Comparison of ENCODE assay signal across 8 mouse cellular contexts in genomic region chr7:144425953-144426352, GRCm38 (mm10). TPM values are rescaled to one million over a fixed set of nuclear protein-coding genes. Genes with fewer than 3 reads are reported as not detected.
A peak's percentile ranks its signal among the peaks of the same experiment; 100 is the strongest.
DNase-seq lines count a peak whose midpoint lies in the region; ATAC-seq lines count a peak whose summit lies in the region.
"Had no signal": no experiment of that assay in that cellular context is flagged by ENCODE, and none has a peak within 500 bp of the region (broad histone marks: within the 10 kb centered on the region; RNA-seq: fewer than 3 reads in every experiment).

No protein-coding gene starts in this region.

- no peak overlapping the region for H3K4me2 ChIP-seq in midbrain, embryonic 13.5 days (replicated peaks)

- no peak overlapping the region for H3K9ac ChIP-seq in midbrain, embryonic 13.5 days (replicated peaks)

- H3K4me1 ChIP-seq in midbrain, embryonic 10.5 days, result peaks cover 18% of the 10 kb centered on the region
- H3K4me1 ChIP-seq in midbrain, embryonic 13.5 days (replicated peaks), result peaks cover 5% of the 10 kb centered on the region
- H3K4me1 ChIP-seq in limb, embryonic 10.5 days, result peaks cover under 1% of the 10 kb centered on the region

- H3K9me3 ChIP-seq in midbrain, embryonic 10.5 days (replicated peaks), result no peaks in the 10 kb centered on the region
- no peaks in the 10 kb centered on the region for H3K9me3 ChIP-seq in midbrain, embryonic 13.5 days
- no peaks in the 10 kb centered on the region for H3K9me3 ChIP-seq in limb, embryonic 10.5 days (replicated peaks)

- WGBS in midbrain, embryonic 10.5 days, result 13% methylated on average over 8 of the region's 8 CpGs
- 6% methylated on average over 8 of the region's 8 CpGs for WGBS in midbrain, embryonic 13.5 days
- WGBS in limb, embryonic 10.5 days, result 13% methylated on average over 8 of the region's 8 CpGs

- no peaks in the 10 kb centered on the region for H3K36me3 ChIP-seq in midbrain, embryonic 10.5 days
- H3K36me3 ChIP-seq in midbrain, embryonic 13.5 days, result 0 out of 2 replicates have a peak, but pooled peaks cover 5% of the 10 kb centered on the region
- H3K36me3 ChIP-seq in limb, embryonic 10.5 days, result no peaks in the 10 kb centered on the region

- no peak overlapping the region for H3K4me3 ChIP-seq in midbrain, embryonic 10.5 days
- H3K4me3 ChIP-seq in midbrain, embryonic 13.5 days (replicated peaks), result no peak overlapping the region
- H3K4me3 ChIP-seq in limb, embryonic 10.5 days, result no peak overlapping the region
- H3K4me3 ChIP-seq: megakaryocyte, embryonic 14.5 days had no signal

- peak; percentile 58 for DNase-seq in midbrain, embryonic 10.5 days (ENCODE audit: low spot score)
- peak; percentile 36 for DNase-seq in R1 (ENCODE audit: low read depth, low spot score)
- DNase-seq in cerebellum, adult 9-11 months, result peak; percentile 27
- DNase-seq in limb, embryonic 10.5 days (ENCODE audit: low spot score), result peak; percentile 82
- peak; percentile 59 for DNase-seq in ovary, postnatal 14 days (ENCODE audit: low spot score)

- no peak for ATAC-seq in midbrain, embryonic 13.5 days
- ATAC-seq in frontal cortex, adult (ENCODE audit: low TSS enrichment), result peak; percentile 29; the same call in 1 of the 2 replicates

- H3K27ac ChIP-seq in midbrain, embryonic 10.5 days (replicated peaks), result no peak overlapping the region
- no peak overlapping the region for H3K27ac ChIP-seq in midbrain, embryonic 13.5 days
- H3K27ac ChIP-seq in limb, embryonic 10.5 days, result no peak overlapping the region

- no peaks in the 10 kb centered on the region for H3K27me3 ChIP-seq in midbrain, embryonic 10.5 days (ENCODE audit: low read depth, poor library complexity, severe bottlenecking)
- no peaks in the 10 kb centered on the region for H3K27me3 ChIP-seq in midbrain, embryonic 13.5 days
- no peaks in the 10 kb centered on the region for H3K27me3 ChIP-seq in limb, embryonic 10.5 days (ENCODE audit: low read depth, poor library complexity, severe bottlenecking)

RNA-seq across cellular contexts. Expression of gene Cttn, which starts 44.9 kb away (rescaled TPM):
- 217 and 229 TPM in 2 replicates for polyA plus RNA-seq in midbrain, embryonic 10.5 days (2016; fragmentation: Nextera tagmentation; extraction: Ambion mirVana)
- polyA plus RNA-seq in midbrain, embryonic 13.5 days (2015; fragmentation: Nextera tagmentation; extraction: Ambion mirVana), result 194 and 201 TPM in 2 replicates
- 185 and 209 TPM in 2 replicates for polyA plus RNA-seq in limb, embryonic 10.5 days (2016; fragmentation: Nextera tagmentation; extraction: Ambion mirVana)

Comparison
In these comparisons a context has a peak if more than half of its experiments do, and no peak if none do; other contexts are left out.
1. DNase-seq: peak in every context shown above with its lines; median percentile 82 in limb, embryonic 10.5 days; 59 in ovary, postnatal 14 days; 58 in midbrain, embryonic 10.5 days; 36 in R1; 27 in cerebellum, adult 9-11 months.